Mouse (Mus musculus) midbrain, embryonic 12.5 days (tissue): ENCODE measurements around the gene Cln5. TPM values are rescaled to one million over a fixed set of nuclear protein-coding genes. Genes with fewer than 3 reads are reported as not detected.

Experiments used
- ATAC-seq: fragments of 200-750 bp; cut with Nextera tagmentation; 2 replicates; pipeline ENCODE4 v1.8.0; 2017; ENCODE audit warnings: low read depth, moderate TSS enrichment, moderate library complexity; ENCODE audit not compliant: low FRiP score
- H3K27ac ChIP-seq: fragments of 300-500 bp; sonication (generic); replicated peaks from 2 replicates; pipeline ENCODE4 v1.5.1; 2016; ENCODE audit warnings: mild to moderate bottlenecking
- H3K27me3 ChIP-seq: fragments of 300-500 bp; sonication (generic); 2 replicates; pipeline ENCODE4 v1.6.1; 2016; ENCODE audit warnings: mild to moderate bottlenecking
- H3K36me3 ChIP-seq: fragments of 300-500 bp; sonication (generic); 2 replicates; pipeline ENCODE4 v1.6.1; 2016
- H3K4me1 ChIP-seq: fragments of 300-500 bp; sonication (generic); 2 replicates; pipeline ENCODE4 v1.6.1; 2016
- H3K4me2 ChIP-seq: fragments of 300-500 bp; sonication (generic); replicated peaks from 2 replicates; pipeline ENCODE4 v1.6.1; 2016; ENCODE audit warnings: mild to moderate bottlenecking, moderate library complexity
- H3K4me3 ChIP-seq: fragments of 300-500 bp; sonication (generic); 2 replicates; pipeline ENCODE4 v1.5.1; 2016; ENCODE audit warnings: mild to moderate bottlenecking
- H3K9ac ChIP-seq: fragments of 300-500 bp; sonication (generic); replicated peaks from 2 replicates; pipeline ENCODE4 v1.6.1; 2016; ENCODE audit warnings: mild to moderate bottlenecking, moderate library complexity
- H3K9me3 ChIP-seq: fragments of 300-500 bp; sonication (generic); 2 replicates; pipeline ENCODE4 v1.6.1; 2016; ENCODE audit warnings: mild to moderate bottlenecking
- WGBS: fragments of 180-500 bp; shearing (Covaris S2); methylation state at CpG from one replicate; pipeline ENCODE4 v1.1.7; 2016; 5-methylcytosine and 5-hydroxymethylcytosine counted together
- polyA plus RNA-seq: library from polyadenylated mRNA; unstranded; fragments of >200 nt; fragmentation: Nextera tagmentation; extraction: Ambion mirVana; gene quantifications from 2 replicates; pipeline ENCODE4 v1.2.1, GENCODE M21; 2016

The Cln5 gene
- polyA plus RNA-seq, 1 experiment from 2014 or later, result 21.9 TPM

DNA sequence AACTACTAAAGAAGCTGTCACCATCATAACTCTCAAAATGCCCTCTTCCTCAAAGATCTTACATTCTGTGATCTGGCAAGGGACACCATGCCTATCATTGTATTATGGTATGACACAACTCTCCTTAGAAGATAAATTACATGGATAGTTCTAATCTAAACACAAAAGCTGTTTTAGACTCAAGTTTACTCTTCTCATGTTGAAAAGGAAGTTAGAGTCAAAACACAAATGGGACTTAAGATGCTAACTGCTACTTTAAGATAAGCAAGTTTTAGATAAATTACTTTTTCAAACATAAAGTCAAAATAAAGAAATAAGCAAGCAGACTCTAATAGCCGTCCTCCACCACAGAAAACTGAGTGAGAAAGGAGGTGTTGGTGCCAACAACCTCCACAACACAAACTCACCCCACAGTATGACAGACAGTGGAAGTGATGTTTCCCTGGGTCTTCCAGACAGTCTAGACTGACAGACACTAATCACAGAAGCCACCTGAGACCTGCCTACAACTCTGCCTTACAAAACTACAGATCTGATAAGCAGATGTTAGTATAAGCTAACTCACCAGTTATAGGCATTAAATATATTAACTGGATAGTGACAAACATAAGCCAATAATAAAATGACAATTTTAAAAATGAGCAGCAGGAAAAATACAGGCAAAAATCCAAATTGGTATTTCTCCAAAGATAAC, 16.0 kb downstream of the Cln5 start:
- no peaks in the 10 kb centered on the region for H3K9me3 ChIP-seq
- no peak overlapping the region for H3K27ac ChIP-seq
- no peak overlapping the region for H3K4me2 ChIP-seq
- H3K36me3 ChIP-seq, result peaks cover 58% of the 10 kb centered on the region
- no peak overlapping the region for H3K4me3 ChIP-seq
- H3K9ac ChIP-seq, result no peak overlapping the region
- 92% methylated on average over 1 of the region's 1 CpGs for WGBS
- no peak for ATAC-seq
- H3K4me1 ChIP-seq, result no peaks in the 10 kb centered on the region
- H3K27me3 ChIP-seq, result no peaks in the 10 kb centered on the region

DNA sequence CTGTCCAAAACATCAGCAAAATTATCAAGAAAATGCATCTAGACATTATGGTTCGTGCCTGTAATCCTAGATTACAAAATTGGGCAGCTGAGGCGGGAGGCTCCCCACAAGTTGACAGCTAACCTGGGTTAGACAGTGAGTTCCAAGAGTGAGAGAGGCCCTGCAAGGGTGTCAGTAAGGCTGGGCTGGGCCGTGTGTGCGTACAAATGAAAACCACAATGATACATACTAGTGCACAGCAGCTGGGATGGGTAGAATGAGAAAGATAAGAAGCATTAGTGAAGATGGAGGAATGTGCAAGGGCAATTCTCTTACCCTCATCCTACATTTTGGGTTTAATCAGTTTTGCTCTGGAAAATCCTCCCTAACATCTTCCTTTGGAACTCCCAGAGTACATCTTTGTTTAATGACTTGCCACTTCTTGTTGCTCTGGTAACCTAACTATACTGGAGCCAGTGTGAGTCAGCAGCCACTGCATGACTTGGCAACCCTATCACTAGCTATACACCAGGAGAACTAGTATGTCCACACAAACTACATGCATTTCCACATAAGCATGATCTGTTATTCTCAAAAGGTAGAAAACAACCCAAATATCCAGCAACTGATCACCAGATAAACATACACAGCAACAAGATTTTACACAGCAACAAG, 16.8 kb downstream of the Cln5 start:
- no peaks in the 10 kb centered on the region for H3K27me3 ChIP-seq
- no peak overlapping the region for H3K4me3 ChIP-seq
- no peak overlapping the region for H3K27ac ChIP-seq
- no peak for ATAC-seq
- no peaks in the 10 kb centered on the region for H3K4me1 ChIP-seq
- H3K9me3 ChIP-seq, result no peaks in the 10 kb centered on the region
- peaks cover 63% of the 10 kb centered on the region for H3K36me3 ChIP-seq
- no peak overlapping the region for H3K4me2 ChIP-seq
- WGBS, result 95% methylated on average over 4 of the region's 4 CpGs
- no peak overlapping the region for H3K9ac ChIP-seq

DNA sequence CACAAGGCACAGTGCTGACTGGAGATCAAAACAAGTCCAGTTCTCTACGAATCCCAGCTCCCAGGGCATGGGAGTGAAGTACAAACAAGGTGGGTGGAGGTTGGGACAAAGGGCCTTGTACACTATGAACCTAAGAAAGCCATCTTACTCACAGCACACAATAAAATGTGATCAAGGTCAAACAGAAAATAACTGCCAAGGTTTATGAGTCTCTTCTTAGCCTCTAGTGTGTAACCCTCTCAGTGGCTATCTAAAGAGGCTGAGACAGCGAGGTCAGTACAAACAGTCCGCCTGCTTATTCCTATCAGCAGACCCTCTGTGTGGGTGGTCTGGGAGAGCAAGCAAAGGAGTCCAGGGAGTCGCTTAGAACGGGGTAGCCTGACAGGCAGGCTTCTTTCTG, 17.8 kb downstream of the Cln5 start:
- Histone ChIP-seq H3K4me3 (no peak overlapping the region), H3K27ac (no peak overlapping the region), H3K4me2 (no peak overlapping the region), H3K4me1 (no peaks in the 10 kb centered on the region), H3K36me3 (peaks cover 64% of the 10 kb centered on the region), H3K9me3 (no peaks in the 10 kb centered on the region), H3K27me3 (no peaks in the 10 kb centered on the region), H3K9ac (no peak overlapping the region)
- WGBS, result 94% methylated on average over 5 of the region's 5 CpGs
- no peak; the same call in 1 of the 2 replicates for ATAC-seq

DNA sequence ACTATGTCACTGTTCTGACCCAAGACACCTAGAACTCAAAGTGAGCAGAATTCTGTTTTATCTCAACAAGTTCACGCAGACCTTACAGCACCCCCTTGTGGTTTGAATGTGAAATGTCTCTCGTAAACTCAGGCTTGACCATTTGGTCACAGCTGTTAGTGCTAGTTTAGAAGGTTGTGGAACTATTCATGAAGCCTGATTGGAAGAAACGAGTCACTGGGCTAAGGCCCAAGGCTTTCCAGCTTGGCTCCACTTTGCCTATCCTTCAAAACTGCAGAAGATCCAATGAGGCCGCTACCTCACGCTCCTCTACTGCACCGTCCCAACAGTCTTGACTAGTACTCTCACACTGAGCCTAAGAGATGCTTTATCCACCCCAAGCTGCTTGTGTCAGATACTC, 18.6 kb downstream of the Cln5 start:
- no peak overlapping the region for H3K27ac ChIP-seq
- no peaks in the 10 kb centered on the region for H3K9me3 ChIP-seq
- H3K9ac ChIP-seq, result no peak overlapping the region
- 74% methylated on average over 6 of the region's 6 CpGs for WGBS
- H3K4me2 ChIP-seq, result no peak overlapping the region
- no peaks in the 10 kb centered on the region for H3K27me3 ChIP-seq
- H3K4me3 ChIP-seq, result no peak overlapping the region
- H3K36me3 ChIP-seq, result peaks cover 60% of the 10 kb centered on the region
- no peaks in the 10 kb centered on the region for H3K4me1 ChIP-seq
- ATAC-seq, result 0 out of 2 replicates have a peak, but pooled peaks have one; percentile 38

DNA sequence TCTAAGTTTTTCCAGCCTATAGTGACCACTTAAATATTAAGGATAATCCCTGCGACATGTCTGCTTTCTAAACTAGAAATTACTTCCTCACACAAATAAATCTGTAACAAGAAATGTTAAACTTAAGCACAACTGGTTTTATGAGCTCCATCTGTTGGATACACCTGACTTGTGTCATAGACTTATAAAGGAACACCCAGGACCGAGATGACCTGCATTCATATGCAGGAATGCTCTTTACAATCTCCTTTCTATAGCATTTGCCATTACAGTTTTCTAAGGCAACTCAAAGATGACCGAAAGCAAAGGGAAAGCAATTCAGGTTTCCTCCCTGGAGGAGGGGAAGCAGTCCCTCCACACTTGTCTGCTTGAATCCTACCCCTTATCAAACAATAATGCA, 23.2 kb downstream of the Cln5 start:
- H3K4me1 ChIP-seq, result peaks cover 15% of the 10 kb centered on the region
- no peak overlapping the region for H3K9ac ChIP-seq
- no peak overlapping the region for H3K27ac ChIP-seq
- H3K27me3 ChIP-seq, result no peaks in the 10 kb centered on the region
- no peak overlapping the region for H3K4me3 ChIP-seq
- 90% methylated on average over 3 of the region's 3 CpGs for WGBS
- no peaks in the 10 kb centered on the region for H3K9me3 ChIP-seq
- no peak overlapping the region for H3K4me2 ChIP-seq
- ATAC-seq, result no peak
- H3K36me3 ChIP-seq, result peaks cover 39% of the 10 kb centered on the region

DNA sequence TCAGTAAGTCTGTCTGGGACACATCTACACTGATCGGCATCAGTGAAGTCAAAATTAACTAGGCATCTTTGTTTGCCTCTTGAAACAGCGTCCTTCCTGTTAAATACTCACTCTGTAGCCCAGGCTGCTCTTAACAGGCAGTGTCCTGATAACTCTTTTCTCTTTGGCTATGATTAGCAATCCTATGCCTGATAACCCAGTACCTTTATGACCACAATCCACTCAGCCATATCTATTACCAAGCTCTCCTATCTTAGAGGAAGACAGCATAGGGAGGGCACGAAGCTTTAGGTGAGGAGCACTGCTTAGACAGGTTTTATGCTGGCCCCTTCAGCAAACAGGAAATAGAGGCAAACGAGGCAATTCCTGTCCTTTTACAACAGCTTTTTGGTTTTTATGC, 23.7 kb downstream of the Cln5 start:
- no peak overlapping the region for H3K27ac ChIP-seq
- H3K4me2 ChIP-seq, result no peak overlapping the region
- H3K4me1 ChIP-seq, result peaks cover 15% of the 10 kb centered on the region
- 85% methylated on average over 4 of the region's 4 CpGs for WGBS
- H3K9ac ChIP-seq, result no peak overlapping the region
- H3K36me3 ChIP-seq, result peaks cover 36% of the 10 kb centered on the region
- no peaks in the 10 kb centered on the region for H3K27me3 ChIP-seq
- ATAC-seq, result no peak
- H3K9me3 ChIP-seq, result no peaks in the 10 kb centered on the region
- H3K4me3 ChIP-seq, result no peak overlapping the region

DNA sequence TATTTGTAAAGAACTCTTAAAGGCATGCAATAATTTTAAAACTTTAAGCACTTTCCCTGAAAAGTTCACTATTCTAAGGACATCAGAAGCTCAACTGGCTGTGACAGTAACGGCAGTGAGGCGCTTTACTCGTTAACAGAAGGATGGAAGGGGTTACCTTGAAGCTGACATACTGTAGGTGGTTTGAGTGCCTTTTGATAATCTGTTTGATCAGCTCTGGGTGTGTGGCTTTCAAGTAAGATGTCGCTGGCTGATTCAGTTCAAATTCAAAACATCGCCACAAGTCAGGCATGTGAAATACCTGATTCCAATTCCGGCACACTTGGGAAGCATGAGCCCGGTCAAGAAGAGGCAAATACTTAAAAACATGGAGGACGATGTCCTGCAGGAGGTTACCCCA, 25.0 kb downstream of the Cln5 start:
- no peaks in the 10 kb centered on the region for H3K9me3 ChIP-seq
- H3K4me1 ChIP-seq, result peaks cover 15% of the 10 kb centered on the region
- no peak overlapping the region for H3K4me3 ChIP-seq
- no peaks in the 10 kb centered on the region for H3K27me3 ChIP-seq
- H3K9ac ChIP-seq, result no peak overlapping the region
- H3K4me2 ChIP-seq, result no peak overlapping the region
- H3K27ac ChIP-seq, result no peak overlapping the region
- no peak for ATAC-seq
- WGBS, result 96% methylated on average over 8 of the region's 8 CpGs
- H3K36me3 ChIP-seq, result peaks cover 27% of the 10 kb centered on the region; the same call in 1 of the 2 replicates

DNA sequence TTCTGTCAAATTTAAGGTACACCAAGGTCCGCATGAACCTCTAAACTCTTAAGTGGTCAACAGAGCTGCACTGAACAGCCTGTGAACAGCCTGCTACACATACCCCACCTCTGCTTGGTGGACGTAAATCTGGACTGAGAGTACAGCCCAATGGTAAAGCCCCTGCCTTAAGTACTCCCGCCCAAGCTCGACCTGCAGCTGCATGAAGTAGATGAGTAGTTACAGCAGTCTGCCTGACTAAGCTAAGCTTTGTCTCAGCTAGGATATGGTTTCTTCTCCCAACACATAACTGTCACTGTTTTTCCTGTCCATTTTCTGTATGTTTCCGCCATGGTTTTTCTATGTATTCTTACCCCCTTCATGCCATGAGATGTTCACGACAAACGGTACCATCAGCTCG, 25.8 kb downstream of the Cln5 start:
- Histone ChIP-seq H3K4me1 (peaks cover 15% of the 10 kb centered on the region), H3K9ac (no peak overlapping the region), H3K9me3 (no peaks in the 10 kb centered on the region), H3K27me3 (no peaks in the 10 kb centered on the region), H3K27ac (no peak overlapping the region), H3K36me3 (peaks cover 23% of the 10 kb centered on the region; the same call in 1 of the 2 replicates), H3K4me2 (no peak overlapping the region), H3K4me3 (no peak overlapping the region)
- no peak for ATAC-seq
- 96% methylated on average over 8 of the region's 8 CpGs for WGBS

DNA sequence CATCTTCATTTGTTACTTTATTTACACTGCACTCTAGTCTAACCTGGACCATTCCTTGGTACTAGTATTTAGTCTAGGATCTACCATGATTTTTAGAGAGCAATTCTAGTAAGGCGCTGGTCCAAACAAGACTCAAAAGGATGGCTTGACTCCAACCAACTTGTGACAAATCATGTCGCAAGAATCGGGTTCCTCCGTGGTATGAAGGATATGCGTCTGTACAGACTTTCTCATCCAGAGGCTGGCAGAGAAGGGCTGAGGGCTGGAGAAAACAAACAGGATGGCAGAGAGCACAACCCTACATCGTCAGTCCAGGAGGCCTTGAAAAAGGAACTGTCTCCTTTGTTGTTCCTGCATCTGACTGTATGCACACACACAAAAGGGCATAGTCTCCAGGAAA, 26.6 kb downstream of the Cln5 start:
- Histone ChIP-seq H3K4me2 (peak overlapping the region; percentile 15; the same call in 1 of the 2 replicates), H3K9me3 (no peaks in the 10 kb centered on the region), H3K9ac (no peak overlapping the region), H3K4me3 (no peak overlapping the region), H3K27me3 (no peaks in the 10 kb centered on the region), H3K36me3 (peaks cover 15% of the 10 kb centered on the region; the same call in 1 of the 2 replicates), H3K4me1 (peaks cover 15% of the 10 kb centered on the region), H3K27ac (no peak overlapping the region)
- no peak for ATAC-seq
- WGBS, result 86% methylated on average over 6 of the region's 6 CpGs

DNA sequence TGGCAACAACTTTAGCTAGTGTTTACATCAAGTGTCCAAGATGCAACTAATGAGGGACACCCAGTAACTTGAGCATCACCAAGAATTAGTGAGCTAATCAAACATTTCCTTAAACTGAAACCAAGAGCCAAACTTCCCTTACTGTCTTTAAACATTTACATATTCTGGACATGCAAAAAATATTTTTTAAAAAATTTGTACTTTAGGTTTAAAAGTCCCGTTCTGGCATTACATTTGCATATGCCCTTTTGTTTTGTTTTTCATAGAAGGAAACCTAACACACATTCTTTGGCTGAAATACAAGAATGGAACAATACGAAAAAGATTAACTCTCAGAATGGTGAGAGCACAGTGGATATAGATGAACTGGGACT, 28.2 kb downstream of the Cln5 start:
- H3K36me3 ChIP-seq, result peaks cover 9% of the 10 kb centered on the region; the same call in 1 of the 2 replicates
- ATAC-seq, result no peak
- H3K27ac ChIP-seq, result no peak overlapping the region
- H3K27me3 ChIP-seq, result no peaks in the 10 kb centered on the region
- peak overlapping the region; percentile 98 for H3K9ac ChIP-seq
- H3K9me3 ChIP-seq, result no peaks in the 10 kb centered on the region
- peak overlapping the region; percentile 92 for H3K4me3 ChIP-seq
- H3K4me1 ChIP-seq, result peaks cover 18% of the 10 kb centered on the region
- WGBS, result 3% methylated on average over 2 of the region's 2 CpGs
- H3K4me2 ChIP-seq, result peak overlapping the region; percentile 65

DNA sequence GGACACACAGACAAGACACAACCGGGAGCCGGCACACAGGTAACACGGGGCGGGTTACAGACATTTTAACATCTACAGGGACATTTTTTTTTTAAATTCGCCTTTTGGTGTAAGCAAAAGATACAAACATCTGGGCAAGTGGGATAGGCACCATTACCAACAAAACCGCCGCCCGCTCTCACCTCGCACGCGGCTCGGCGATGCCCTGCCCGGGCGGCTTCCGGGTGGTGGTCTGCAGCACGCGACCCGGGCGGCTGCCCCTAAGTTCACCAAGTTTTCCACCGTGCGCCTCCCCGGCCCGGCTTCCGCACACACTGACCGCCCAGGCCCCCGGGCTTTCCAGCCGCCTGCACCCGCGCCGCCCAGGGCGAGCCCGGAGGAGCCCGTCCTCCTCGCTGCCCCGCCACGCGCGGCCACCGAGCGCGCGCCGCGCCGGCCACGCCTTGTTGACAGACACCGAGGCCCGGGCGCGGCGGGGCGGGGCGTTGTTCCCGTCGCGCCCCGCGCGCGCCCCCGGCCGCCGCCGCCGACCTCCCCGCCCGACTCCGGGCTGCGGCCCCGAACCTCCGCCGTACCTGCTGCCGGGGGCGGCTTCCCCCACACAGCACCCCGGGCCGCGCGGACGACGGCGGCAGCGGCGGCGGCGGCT, 28.7 kb downstream of the Cln5 start:
- Histone ChIP-seq H3K27ac (peak overlapping the region; percentile 99), H3K4me2 (peak overlapping the region; percentile 65), H3K36me3 (peaks cover 7% of the 10 kb centered on the region; the same call in 1 of the 2 replicates), H3K4me3 (peak overlapping the region; percentile 92), H3K9me3 (no peaks in the 10 kb centered on the region), H3K27me3 (no peaks in the 10 kb centered on the region), H3K4me1 (peaks cover 18% of the 10 kb centered on the region), H3K9ac (peak overlapping the region; percentile 98)
- peak; percentile 86 for ATAC-seq
- WGBS, result under 1% methylated on average over 46 of the region's 86 CpGs

DNA sequence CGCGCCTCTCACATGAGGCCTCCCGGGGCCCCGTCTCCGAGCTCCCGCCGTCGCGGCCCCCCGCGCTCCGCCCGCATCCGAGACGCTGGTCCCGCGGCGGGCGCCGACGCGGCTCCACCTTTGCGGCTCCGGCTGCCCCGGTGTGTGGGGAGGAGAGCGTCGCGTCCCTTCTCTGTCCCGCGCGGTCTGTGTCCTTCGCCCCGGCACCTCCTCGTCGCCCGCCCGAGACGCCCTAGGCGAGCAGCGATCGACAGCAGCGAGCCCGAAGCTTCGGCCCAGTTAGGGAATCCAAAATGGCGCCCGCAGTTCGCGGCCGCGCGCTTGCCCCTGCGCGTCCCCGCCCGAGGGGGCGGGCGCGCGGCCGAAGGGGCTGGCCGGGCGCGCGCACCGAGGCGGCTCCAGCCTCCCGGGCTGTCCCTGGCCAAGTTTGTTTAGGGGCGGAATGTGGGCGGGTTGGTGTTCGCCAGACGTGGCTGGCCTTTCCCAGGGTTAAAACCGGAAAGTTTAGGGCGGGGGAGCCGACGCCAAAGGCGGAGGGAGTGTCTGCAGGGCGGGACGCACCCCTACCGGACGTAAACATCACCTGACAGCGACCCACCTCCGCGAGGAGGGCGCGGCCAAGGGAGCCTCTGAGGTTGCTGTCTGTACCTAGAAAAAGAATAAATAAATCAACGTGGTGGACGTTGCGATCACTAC, 29.4 kb downstream of the Cln5 start, which contains the start of gene Fbxl3:
Fbxl3 (minus strand) TSS at position 329 of the 696 bp plus-strand sequence.
- Histone ChIP-seq H3K4me2 (peak within 1 kb of the TSS; percentile 65), H3K4me1 (peaks cover 18% of the 10 kb centered on the region), H3K36me3 (peaks cover 5% of the 10 kb centered on the region; the same call in 1 of the 2 replicates), H3K27me3 (no peaks in the 10 kb centered on the region), H3K9ac (peak within 1 kb of the TSS; percentile 98), H3K4me3 (peak within 1 kb of the TSS; percentile 92), H3K27ac (peak within 1 kb of the TSS; percentile 99), H3K9me3 (no peaks in the 10 kb centered on the region)
- under 1% methylated on average over 82 of the region's 88 CpGs for WGBS
- ATAC-seq, result peak; percentile 90
